Mouse (Mus musculus): ENCODE measurements at regions not wholly inside any gene's neighbourhood (a gene's known extent, or its start where the extent isn't known, plus 50 kb on each side); places are given as distances from the start of the nearest gene placed in this dataset.

GRCm38 (mm10) chr3:139899213-139899612, 693.7 kb downstream of the Stpg2 start:
- 22% methylated on average over 5 of the region's 5 CpGs for WGBS
- no peaks in the 10 kb centered on the region for H3K36me3 ChIP-seq
- H3K9ac ChIP-seq = no peak overlapping the region
- H3K9me3 ChIP-seq = no peaks in the 10 kb centered on the region
- no peak overlapping the region for H3K4me2 ChIP-seq (replicated peaks)
- H3K27ac ChIP-seq = no peak overlapping the region
- H3K4me3 ChIP-seq (replicated peaks) = no peak overlapping the region
- no peaks in the 10 kb centered on the region for H3K4me1 ChIP-seq (replicated peaks)
- ATAC-seq = no peak
- no peaks in the 10 kb centered on the region for H3K27me3 ChIP-seq (replicated peaks)

GRCm38 (mm10) chr3:139913639-139914330, 708.3 kb downstream of the Stpg2 start:
- no peaks in the 10 kb centered on the region for H3K9me3 ChIP-seq
- 65% methylated on average over 2 of the region's 2 CpGs for WGBS
- no peak overlapping the region for H3K4me2 ChIP-seq (replicated peaks)
- no peak overlapping the region for H3K27ac ChIP-seq
- H3K4me3 ChIP-seq (replicated peaks) = no peak overlapping the region
- H3K4me1 ChIP-seq (replicated peaks) = no peaks in the 10 kb centered on the region
- H3K36me3 ChIP-seq = no peaks in the 10 kb centered on the region
- H3K9ac ChIP-seq = no peak overlapping the region
- ATAC-seq = no peak
- no peaks in the 10 kb centered on the region for H3K27me3 ChIP-seq (replicated peaks)

GRCm38 (mm10) chr3:139922267-139922666, 716.8 kb downstream of the Stpg2 start:
- ATAC-seq = no peak
- H3K27me3 ChIP-seq (replicated peaks) = no peaks in the 10 kb centered on the region
- H3K9ac ChIP-seq = no peak overlapping the region
- WGBS = 75% methylated on average over 3 of the region's 3 CpGs
- no peaks in the 10 kb centered on the region for H3K36me3 ChIP-seq
- no peak overlapping the region for H3K27ac ChIP-seq
- no peak overlapping the region for H3K4me3 ChIP-seq (replicated peaks)
- H3K4me2 ChIP-seq (replicated peaks) = no peak overlapping the region
- no peaks in the 10 kb centered on the region for H3K9me3 ChIP-seq
- no peaks in the 10 kb centered on the region for H3K4me1 ChIP-seq (replicated peaks)

DNA sequence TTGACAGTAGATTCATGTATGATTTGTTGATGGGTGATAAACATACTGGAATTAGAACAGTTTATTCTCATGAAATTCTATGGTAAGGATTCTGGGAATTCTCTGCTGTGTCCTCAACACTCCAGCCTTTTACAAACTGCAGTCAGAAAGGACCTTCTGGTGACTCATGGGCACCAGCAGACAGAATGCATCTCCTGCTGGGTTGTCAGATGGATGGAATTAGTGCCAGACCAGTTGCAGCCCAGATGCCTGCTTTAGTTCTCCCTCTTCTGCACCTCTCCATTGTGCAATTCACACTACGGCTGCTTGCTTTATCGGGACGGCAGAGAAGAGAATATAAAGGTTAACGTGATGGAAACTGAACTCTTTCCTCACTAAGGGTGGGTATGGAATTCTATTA, 727.5 kb downstream of the Stpg2 start:
- no peaks in the 10 kb centered on the region for H3K27me3 ChIP-seq (replicated peaks)
- no peak for ATAC-seq
- WGBS = 91% methylated on average over 4 of the region's 4 CpGs
- H3K9me3 ChIP-seq = no peaks in the 10 kb centered on the region
- no peak overlapping the region for H3K4me2 ChIP-seq (replicated peaks)
- no peak overlapping the region for H3K9ac ChIP-seq
- no peak overlapping the region for H3K27ac ChIP-seq
- no peaks in the 10 kb centered on the region for H3K36me3 ChIP-seq
- no peaks in the 10 kb centered on the region for H3K4me1 ChIP-seq (replicated peaks)
- H3K4me3 ChIP-seq (replicated peaks) = no peak overlapping the region

DNA sequence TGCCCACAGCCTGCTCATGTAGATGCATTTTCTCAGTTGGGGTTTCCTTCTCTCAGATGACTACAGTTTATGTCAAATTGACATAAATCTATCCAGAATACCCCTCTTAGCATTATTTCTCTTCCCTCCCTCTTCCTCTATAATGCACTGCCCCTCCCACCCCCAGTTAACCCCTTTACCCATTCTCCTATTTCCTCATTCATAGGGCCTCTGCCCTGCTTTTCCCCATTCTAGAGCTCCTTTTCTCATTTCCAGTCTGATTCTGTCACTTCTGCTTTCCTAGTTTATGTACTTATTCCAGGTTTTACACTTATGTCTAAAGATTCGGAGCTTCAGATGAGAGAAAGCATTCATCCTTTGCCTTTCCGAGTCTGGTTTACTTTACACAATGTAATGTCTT, 740.7 kb downstream of the Stpg2 start:
- no peak overlapping the region for H3K27ac ChIP-seq
- no peak overlapping the region for H3K9ac ChIP-seq
- H3K9me3 ChIP-seq = no peaks in the 10 kb centered on the region
- no peak overlapping the region for H3K4me3 ChIP-seq (replicated peaks)
- H3K27me3 ChIP-seq (replicated peaks) = no peaks in the 10 kb centered on the region
- ATAC-seq = no peak
- H3K4me1 ChIP-seq (replicated peaks) = no peaks in the 10 kb centered on the region
- H3K36me3 ChIP-seq = no peaks in the 10 kb centered on the region
- H3K4me2 ChIP-seq (replicated peaks) = no peak overlapping the region
- WGBS = 43% methylated on average over 2 of the region's 2 CpGs

- Histone ChIP-seq H3K36me3 (no peaks in the 10 kb centered on the region), H3K9me3 (no peaks in the 10 kb centered on the region), H3K27ac (no peak overlapping the region), H3K4me1 (replicated peaks) (no peaks in the 10 kb centered on the region), H3K4me3 (replicated peaks) (no peak overlapping the region), H3K9ac (no peak overlapping the region), H3K27me3 (replicated peaks) (no peaks in the 10 kb centered on the region), H3K4me2 (replicated peaks) (no peak overlapping the region)
- ATAC-seq = no peak
- 71% methylated on average over 4 of the region's 4 CpGs for WGBS
Observed at GRCm38 (mm10) chr3:139947247-139947646, 741.8 kb downstream of the Stpg2 start.

DNA sequence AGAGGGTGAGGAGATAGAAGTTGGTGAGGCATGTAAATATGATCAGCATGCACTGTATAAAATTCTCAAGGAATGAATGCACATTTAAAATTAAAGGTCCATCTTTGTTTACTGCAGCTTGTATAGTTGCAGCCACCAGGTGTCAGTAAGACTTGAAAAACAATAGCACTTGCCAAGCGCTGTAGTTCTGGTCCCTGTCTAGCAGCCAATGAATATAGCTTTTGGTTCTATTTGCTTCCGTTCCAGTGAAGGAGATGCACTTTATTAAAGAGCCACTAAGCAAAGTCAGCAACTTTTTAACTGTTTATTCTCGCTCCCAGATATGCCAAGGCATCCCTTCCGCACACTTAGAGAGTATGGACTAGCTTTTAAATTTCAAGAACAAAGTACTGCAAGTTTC, 743.6 kb downstream of the Stpg2 start:
- Histone ChIP-seq H3K4me2 (replicated peaks) (no peak overlapping the region), H3K27ac (no peak overlapping the region), H3K9ac (no peak overlapping the region), H3K9me3 (no peaks in the 10 kb centered on the region), H3K4me3 (replicated peaks) (no peak overlapping the region), H3K27me3 (replicated peaks) (no peaks in the 10 kb centered on the region), H3K4me1 (replicated peaks) (no peaks in the 10 kb centered on the region), H3K36me3 (no peaks in the 10 kb centered on the region)
- 68% methylated on average over 4 of the region's 4 CpGs for WGBS
- no peak for ATAC-seq

- Histone ChIP-seq H3K27me3 (replicated peaks) (no peaks in the 10 kb centered on the region), H3K4me2 (replicated peaks) (no peak overlapping the region), H3K4me3 (replicated peaks) (no peak overlapping the region), H3K36me3 (no peaks in the 10 kb centered on the region), H3K27ac (no peak overlapping the region), H3K9ac (no peak overlapping the region), H3K9me3 (no peaks in the 10 kb centered on the region), H3K4me1 (replicated peaks) (no peaks in the 10 kb centered on the region)
- 74% methylated on average over 8 of the region's 8 CpGs for WGBS
- ATAC-seq = no peak
Observed at GRCm38 (mm10) chr3:139950016-139950705, 744.7 kb downstream of the Stpg2 start.

GRCm38 (mm10) chr3:139951516-139951915, 746.0 kb downstream of the Stpg2 start:
- no peak for ATAC-seq
- H3K9ac ChIP-seq = no peak overlapping the region
- no peak overlapping the region for H3K4me3 ChIP-seq (replicated peaks)
- no peaks in the 10 kb centered on the region for H3K9me3 ChIP-seq
- 76% methylated on average over 8 of the region's 8 CpGs for WGBS
- H3K36me3 ChIP-seq = no peaks in the 10 kb centered on the region
- no peaks in the 10 kb centered on the region for H3K4me1 ChIP-seq (replicated peaks)
- H3K4me2 ChIP-seq (replicated peaks) = no peak overlapping the region
- H3K27me3 ChIP-seq (replicated peaks) = no peaks in the 10 kb centered on the region
- H3K27ac ChIP-seq = no peak overlapping the region

DNA sequence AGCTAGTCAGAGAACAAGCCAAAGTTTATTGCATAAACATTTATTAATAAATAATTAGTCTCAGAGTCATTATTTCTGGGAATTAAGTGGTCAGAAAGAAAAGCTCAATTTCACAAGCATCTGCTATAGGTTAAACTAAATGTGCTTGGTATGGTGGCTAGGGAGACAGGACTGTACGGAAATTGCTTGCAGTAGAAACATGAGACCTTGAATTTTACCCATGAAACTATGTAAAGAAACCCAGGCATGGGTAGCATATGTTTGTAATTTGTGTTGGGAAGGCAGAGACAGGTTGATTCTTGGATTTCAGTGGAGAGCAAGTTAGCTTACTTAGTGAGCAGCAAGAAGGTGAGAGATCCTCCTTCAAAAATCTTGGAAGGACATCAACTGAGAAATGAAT, 772.7 kb downstream of the Stpg2 start:
- Histone ChIP-seq H3K9ac (no peak overlapping the region), H3K36me3 (no peaks in the 10 kb centered on the region), H3K9me3 (no peaks in the 10 kb centered on the region), H3K4me1 (replicated peaks) (no peaks in the 10 kb centered on the region), H3K27me3 (replicated peaks) (no peaks in the 10 kb centered on the region), H3K4me3 (replicated peaks) (no peak overlapping the region), H3K4me2 (replicated peaks) (no peak overlapping the region), H3K27ac (no peak overlapping the region)
- 78% methylated on average over 1 of the region's 1 CpGs for WGBS
- no peak for ATAC-seq

DNA sequence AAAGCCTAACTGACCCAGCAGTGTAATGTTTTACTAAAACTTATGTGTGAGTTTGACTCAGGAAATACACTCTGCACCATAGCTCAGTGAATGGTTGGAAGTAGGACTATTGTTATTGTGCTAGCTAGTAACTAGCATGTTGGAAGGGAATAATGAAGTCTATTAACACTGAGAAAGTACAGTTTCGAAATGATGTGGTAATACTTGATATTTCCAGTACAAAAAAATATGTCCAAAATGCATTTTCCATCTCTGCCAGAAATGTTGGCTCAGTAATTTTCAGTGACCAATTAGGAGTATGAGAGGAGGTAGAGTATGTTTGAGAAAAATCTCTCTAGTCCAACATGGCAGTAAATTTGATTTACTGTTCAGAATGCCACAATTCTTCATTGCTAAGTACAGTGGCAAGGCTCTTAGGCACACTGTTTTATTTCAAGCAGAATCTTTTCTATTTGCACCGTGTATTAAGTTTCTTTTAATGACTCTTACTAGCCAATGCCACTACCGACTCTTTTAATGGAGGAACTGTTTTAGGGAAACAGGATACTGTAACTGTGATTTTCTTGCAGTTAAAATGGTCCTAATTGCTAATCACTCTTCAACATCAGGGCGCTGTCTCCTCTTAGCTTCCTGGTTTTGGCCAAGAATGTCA, 780.5 kb downstream of the Stpg2 start:
- H3K9ac ChIP-seq = no peak overlapping the region
- H3K27me3 ChIP-seq (replicated peaks) = no peaks in the 10 kb centered on the region
- WGBS = 73% methylated on average over 4 of the region's 4 CpGs
- no peaks in the 10 kb centered on the region for H3K36me3 ChIP-seq
- no peak overlapping the region for H3K4me2 ChIP-seq (replicated peaks)
- no peak overlapping the region for H3K27ac ChIP-seq
- no peak overlapping the region for H3K4me3 ChIP-seq (replicated peaks)
- ATAC-seq = no peak
- no peaks in the 10 kb centered on the region for H3K4me1 ChIP-seq (replicated peaks)
- no peaks in the 10 kb centered on the region for H3K9me3 ChIP-seq

- Histone ChIP-seq H3K4me1 (replicated peaks) (no peaks in the 10 kb centered on the region), H3K27ac (no peak overlapping the region), H3K9me3 (no peaks in the 10 kb centered on the region), H3K4me2 (replicated peaks) (no peak overlapping the region), H3K9ac (no peak overlapping the region), H3K27me3 (replicated peaks) (no peaks in the 10 kb centered on the region), H3K36me3 (no peaks in the 10 kb centered on the region), H3K4me3 (replicated peaks) (no peak overlapping the region)
- 54% methylated on average over 1 of the region's 1 CpGs for WGBS
- ATAC-seq = no peak
Observed at GRCm38 (mm10) chr3:139988938-139989337, 783.4 kb downstream of the Stpg2 start.

- H3K36me3 ChIP-seq = no peaks in the 10 kb centered on the region
- no peaks in the 10 kb centered on the region for H3K4me1 ChIP-seq (replicated peaks)
- H3K4me3 ChIP-seq (replicated peaks) = no peak overlapping the region
- no peaks in the 10 kb centered on the region for H3K27me3 ChIP-seq (replicated peaks)
- H3K9ac ChIP-seq = no peak overlapping the region
- H3K27ac ChIP-seq = no peak overlapping the region
- no peak for ATAC-seq
- H3K4me2 ChIP-seq (replicated peaks) = no peak overlapping the region
- H3K9me3 ChIP-seq = no peaks in the 10 kb centered on the region
Observed at GRCm38 (mm10) chr3:139989380-139989779, 783.9 kb downstream of the Stpg2 start.
